Mouse (Mus musculus): ENCODE measurements around the gene Cygb. TPM values are rescaled to one million over a fixed set of nuclear protein-coding genes. Genes with fewer than 3 reads are reported as not detected.

Cygb gene
- total RNA-seq, 2 experiments from 2014 or later = 39.7 to 43.6 TPM

Other genes with a start within 250 kb of the Cygb start
- 10 to 100 TPM; 20.0 to 22.0 TPM for gene Rnf157, start 241.3 kb downstream of the Cygb start, total RNA-seq (2021)
- 10 to 100 TPM; 62.1 to 63.9 TPM for gene Ubald2, start 220.2 kb downstream of the Cygb start, total RNA-seq (2021)
- gene Qrich2, start 188.1 kb downstream of the Cygb start, total RNA-seq (2021) = under 1 TPM in 1 of 2 experiments, not detected in 1; 0.14 TPM
- 100 to 1,000 TPM in 1 of 2 experiments, 10 to 100 TPM in 1; 95.7 to 103 TPM for gene Prpsap1, start 160.1 kb downstream of the Cygb start, total RNA-seq (2021)
- gene Sphk1, start 123.4 kb downstream of the Cygb start, total RNA-seq (2021) = 1 to 10 TPM; 5.3 to 6.0 TPM
- gene Ube2o, start 72.9 kb downstream of the Cygb start, total RNA-seq (2021) = 10 to 100 TPM; 32.6 to 39.0 TPM
- not detected for gene Aanat, start 67.9 kb downstream of the Cygb start, total RNA-seq (2021)
- gene Rhbdf2, start 27.3 kb downstream of the Cygb start, total RNA-seq (2021) = 10 to 100 TPM; 18.0 TPM
- gene Prcd, start 779 bp downstream of the Cygb start, total RNA-seq (2021) = 1 to 10 TPM; 5.2 to 5.5 TPM
- under 1 TPM; 0.17 to 0.37 TPM for gene St6galnac1, start 121.2 kb upstream of the Cygb start, total RNA-seq (2021)
- gene Mxra7, start 173.7 kb upstream of the Cygb start, total RNA-seq (2021) = 10 to 100 TPM; 53.5 to 64.9 TPM
- gene Mettl23, start 189.0 kb upstream of the Cygb start, total RNA-seq (2021) = 10 to 100 TPM; 34.1 to 34.2 TPM
- 10 to 100 TPM; 38.6 to 39.2 TPM for gene Jmjd6, start 189.1 kb upstream of the Cygb start, total RNA-seq (2021)
- 10 to 100 TPM; 40.9 to 43.9 TPM for gene Mfsd11, start 198.1 kb upstream of the Cygb start, total RNA-seq (2021)
- gene Srsf2, start 198.8 kb upstream of the Cygb start, total RNA-seq (2021) = 100 to 1,000 TPM; 336 to 337 TPM